Mouse (Mus musculus) liver, postnatal 0 days (tissue): ENCODE data around the gene Grhpr. TPM values are rescaled to one million over a fixed set of nuclear protein-coding genes. Genes with fewer than 3 reads are reported as not detected.
A peak's percentile ranks its signal among the peaks of the same experiment; 100 is the strongest.

Source experiments
- ATAC-seq: fragments of 200-750 bp; cut with Nextera tagmentation; 2 replicates; pipeline ENCODE4 v1.8.0; 2017; ENCODE audit warnings: mild to moderate bottlenecking, moderate library complexity
- DNase-seq: peaks from one replicate; pipeline ENCODE4 v3.0.0-alpha.2; 2016
- H3K27ac ChIP-seq: fragments of 300-500 bp; sonication (generic); 2 replicates; pipeline ENCODE4 v1.5.1; 2014; ENCODE audit warnings: antibody characterized with exemption, moderate library complexity, mild to moderate bottlenecking, low read depth
- H3K27me3 ChIP-seq: fragments of 300-500 bp; sonication (generic); 2 replicates; pipeline ENCODE4 v1.6.1; 2014; ENCODE audit warnings: low read length, control low read depth, mixed read lengths; ENCODE audit not compliant: insufficient read depth
- H3K36me3 ChIP-seq: fragments of 300-500 bp; sonication (generic); replicated peaks from 2 replicates; pipeline ENCODE4 v1.6.1; 2014; ENCODE audit warnings: mild to moderate bottlenecking, control low read depth, low read length, moderate library complexity, mixed read lengths; ENCODE audit not compliant: insufficient read depth
- H3K4me1 ChIP-seq: fragments of 300-500 bp; sonication (generic); 2 replicates; pipeline ENCODE4 v1.6.1; 2014; ENCODE audit warnings: antibody characterized with exemption, mild to moderate bottlenecking, control low read depth; ENCODE audit not compliant: insufficient read depth
- H3K4me2 ChIP-seq: fragments of 300-500 bp; sonication (generic); 2 replicates; pipeline ENCODE4 v1.6.1; 2014; ENCODE audit warnings: low read depth, mild to moderate bottlenecking, low read length, moderate library complexity, mixed read lengths
- H3K4me3 ChIP-seq: fragments of 300-500 bp; sonication (generic); 2 replicates; pipeline ENCODE4 v1.5.1; 2014; ENCODE audit warnings: low read depth, low read length
- H3K9ac ChIP-seq: fragments of 300-500 bp; sonication (generic); replicated peaks from 2 replicates; pipeline ENCODE4 v1.6.1; 2014; ENCODE audit warnings: mild to moderate bottlenecking, moderate library complexity
- H3K9me3 ChIP-seq: fragments of 300-500 bp; sonication (generic); 2 replicates; pipeline ENCODE4 v1.6.1; 2016; ENCODE audit warnings: mild to moderate bottlenecking, control low read depth, low read length, mixed read lengths
- CTCF ChIP-seq: sonication (generic); IDR thresholded peaks from 2 replicates; pipeline ENCODE4 v1.5.1; 2016; ENCODE audit warnings: antibody characterized with exemption, low read depth
- EP300 ChIP-seq: IDR thresholded peaks from 2 replicates; pipeline ENCODE4 v1.6.1; 2016; ENCODE audit warnings: antibody characterized with exemption, low read depth, mild to moderate bottlenecking
- WGBS: fragments of 180-500 bp; shearing (Covaris S2); extraction: QIAGEN DNeasy Blood & Tissue Kit; methylation state at CpG from one replicate; pipeline ENCODE4 v1.1.7; 2014; ENCODE audit not compliant: insufficient replicate concordance; 5-methylcytosine and 5-hydroxymethylcytosine counted together
- polyA plus RNA-seq: library from polyadenylated mRNA; unstranded; fragments of >200 nt; fragmentation: Nextera tagmentation; extraction: Ambion mirVana; gene quantifications from 2 replicates; pipeline ENCODE4 v1.2.1, GENCODE M21; 2015

Gene Grhpr
- polyA plus RNA-seq, 1 experiment from 2014 or later, result 458 TPM

GRCm38 (mm10) chr4:45015615-45016014, 34.4 kb downstream of the Grhpr start:
- Histone ChIP-seq H3K4me3 (no peak overlapping the region), H3K27me3 (no peaks in the 10 kb centered on the region), H3K36me3 (no peaks in the 10 kb centered on the region), H3K4me2 (no peak overlapping the region), H3K9ac (no peak overlapping the region), H3K4me1 (peaks cover 26% of the 10 kb centered on the region), H3K27ac (no peak overlapping the region), H3K9me3 (no peaks in the 10 kb centered on the region)
- no peak for ATAC-seq
- WGBS, result 13% methylated on average over 3 of the region's 3 CpGs
- peak; percentile 53 for DNase-seq
- TF ChIP-seq EP300 (no peak), CTCF (peak; percentile 80)

- DNase-seq (peak; percentile 96), ATAC-seq (peak; percentile 89)
- Histone ChIP-seq H3K36me3 (no peaks in the 10 kb centered on the region; the same call in 1 of the 2 replicates), H3K9me3 (no peaks in the 10 kb centered on the region), H3K27ac (no peak within 1 kb of the TSS), H3K9ac (peak within 1 kb of the TSS; percentile 65), H3K27me3 (no peaks in the 10 kb centered on the region), H3K4me2 (peak within 1 kb of the TSS; percentile 88), H3K4me1 (peaks cover 18% of the 10 kb centered on the region), H3K4me3 (peak within 1 kb of the TSS; percentile 84)
- under 1% methylated on average over 29 of the region's 29 CpGs for WGBS
- TF ChIP-seq EP300 (no peak), CTCF (no peak)
These were observed 37.3 kb downstream of the Grhpr start, which contains the start of gene Polr1e for GRCm38 (mm10) chr4:45018452-45018980. Polr1e (plus strand) TSS chr4:45018583.

- no peak for TF ChIP-seq CTCF
- no peak for TF ChIP-seq EP300
- DNase-seq, result no peak
- H3K27me3 ChIP-seq, result no peaks in the 10 kb centered on the region
- WGBS, result 3% methylated on average over 14 of the region's 14 CpGs
- H3K4me1 ChIP-seq, result peaks cover 14% of the 10 kb centered on the region
- peak overlapping the region; percentile 84 for H3K4me3 ChIP-seq
- ATAC-seq, result peak; percentile 24; the same call in 1 of the 2 replicates
- no peaks in the 10 kb centered on the region for H3K9me3 ChIP-seq
- H3K4me2 ChIP-seq, result peak overlapping the region; percentile 88
- H3K9ac ChIP-seq, result peak overlapping the region; percentile 65
- H3K36me3 ChIP-seq, result peaks cover 2% of the 10 kb centered on the region; the same call in 1 of the 2 replicates
- no peak overlapping the region for H3K27ac ChIP-seq
These were observed 37.8 kb downstream of the Grhpr start for GRCm38 (mm10) chr4:45019009-45019408.

- Histone ChIP-seq H3K4me1 (no peaks in the 10 kb centered on the region), H3K27me3 (no peaks in the 10 kb centered on the region), H3K9ac (no peak overlapping the region), H3K9me3 (no peaks in the 10 kb centered on the region), H3K4me2 (no peak overlapping the region), H3K27ac (no peak overlapping the region), H3K36me3 (peaks cover 17% of the 10 kb centered on the region), H3K4me3 (no peak overlapping the region)
- DNase-seq (no peak), ATAC-seq (no peak)
- 85% methylated on average over 4 of the region's 4 CpGs for WGBS
- TF ChIP-seq CTCF, result no peak
- TF ChIP-seq EP300, result no peak
These were observed 45.3 kb downstream of the Grhpr start for GRCm38 (mm10) chr4:45026459-45026858.

- DNase-seq, result no peak
- Histone ChIP-seq H3K36me3 (peaks cover 15% of the 10 kb centered on the region), H3K27me3 (no peaks in the 10 kb centered on the region), H3K27ac (no peak overlapping the region), H3K4me1 (no peaks in the 10 kb centered on the region; the same call in 1 of the 2 replicates), H3K4me3 (no peak overlapping the region), H3K9me3 (no peaks in the 10 kb centered on the region), H3K4me2 (no peak overlapping the region), H3K9ac (no peak overlapping the region)
- TF ChIP-seq CTCF, result no peak
- 39% methylated on average over 9 of the region's 9 CpGs for WGBS
- ATAC-seq, result no peak
These were observed 51.4 kb downstream of the Grhpr start for GRCm38 (mm10) chr4:45032586-45032985.

GRCm38 (mm10) chr4:45034693-45035628, 53.8 kb downstream of the Grhpr start:
- DNase-seq (peak; percentile 63), ATAC-seq (peak; percentile 48; the same call in 1 of the 2 replicates)
- 65% methylated on average over 16 of the region's 16 CpGs for whole genome bisulfite sequencing
- no peaks in the 10 kb centered on the region for H3K9me3 ChIP-seq
- TF ChIP-seq EP300, result no peak
- TF ChIP-seq CTCF, result no peak
- H3K9ac ChIP-seq, result no peak overlapping the region
- no peak overlapping the region for H3K27ac ChIP-seq
- H3K4me2 ChIP-seq, result no peak overlapping the region
- H3K27me3 ChIP-seq, result no peaks in the 10 kb centered on the region
- H3K36me3 ChIP-seq, result peaks cover 9% of the 10 kb centered on the region
- no peak overlapping the region for H3K4me3 ChIP-seq
- no peaks in the 10 kb centered on the region; the same call in 1 of the 2 replicates for H3K4me1 ChIP-seq
